Mouse (Mus musculus): Measurements from ENCODE around the gene Lrfn2.

Gene Lrfn2

GRCm38 (mm10) chr17:48968304-48968703 is 36.1 kb downstream of the Lrfn2 start:
- no peak for DNase-seq

GRCm38 (mm10) chr17:48971296-48971695 is 39.1 kb downstream of the Lrfn2 start:
- no peak for DNase-seq

- DNase-seq = no peak
Observed at GRCm38 (mm10) chr17:48972866-48973265, 40.7 kb downstream of the Lrfn2 start.

GRCm38 (mm10) chr17:48973394-48973793 is 41.2 kb downstream of the Lrfn2 start:
- DNase-seq = no peak

GRCm38 (mm10) chr17:48975055-48975454 is 42.9 kb downstream of the Lrfn2 start:
- no peak for DNase-seq

- DNase-seq = no peak
Observed at GRCm38 (mm10) chr17:48976611-48977022, 44.4 kb downstream of the Lrfn2 start.

GRCm38 (mm10) chr17:48995256-48995993 is 63.2 kb downstream of the Lrfn2 start:
- no peak for DNase-seq

GRCm38 (mm10) chr17:48999463-49000227 is 67.5 kb downstream of the Lrfn2 start:
- DNase-seq = no peak

GRCm38 (mm10) chr17:49009384-49010073 is 77.3 kb downstream of the Lrfn2 start:
- DNase-seq = no peak

- DNase-seq = no peak
Observed at GRCm38 (mm10) chr17:49013876-49014600, 81.9 kb downstream of the Lrfn2 start.

- DNase-seq = no peak
Observed at GRCm38 (mm10) chr17:49015368-49015767, 83.2 kb downstream of the Lrfn2 start.

- no peak for DNase-seq
Observed at GRCm38 (mm10) chr17:49016229-49016628, 84.0 kb downstream of the Lrfn2 start.

GRCm38 (mm10) chr17:49017438-49018415 is 85.5 kb downstream of the Lrfn2 start:
- DNase-seq = no peak

- DNase-seq = no peak
Observed at GRCm38 (mm10) chr17:49018774-49019488, 86.8 kb downstream of the Lrfn2 start.

- DNase-seq = peak in 1 of 2 experiments; percentile 10
Observed at GRCm38 (mm10) chr17:49029556-49030268, 97.5 kb downstream of the Lrfn2 start.

GRCm38 (mm10) chr17:49030269-49030615 is 98.1 kb downstream of the Lrfn2 start:
- no peak for DNase-seq

- DNase-seq = no peak
Observed at GRCm38 (mm10) chr17:49030841-49031240, 98.7 kb downstream of the Lrfn2 start.

- DNase-seq = no peak
Observed at GRCm38 (mm10) chr17:49031790-49032189, 99.6 kb downstream of the Lrfn2 start.

- DNase-seq = no peak
Observed at GRCm38 (mm10) chr17:49033276-49033675, 101.1 kb downstream of the Lrfn2 start.

- no peak for DNase-seq
Observed at GRCm38 (mm10) chr17:49033686-49034250, 101.6 kb downstream of the Lrfn2 start.
